Mouse (Mus musculus): ENCODE data around the gene Tspan14. TPM values are rescaled to one million over a fixed set of nuclear protein-coding genes. Genes with fewer than 3 reads are reported as not detected.

The Tspan14 gene
- total and polyA plus RNA-seq, 2 experiments: 13.3 to 30.4 TPM

DNA sequence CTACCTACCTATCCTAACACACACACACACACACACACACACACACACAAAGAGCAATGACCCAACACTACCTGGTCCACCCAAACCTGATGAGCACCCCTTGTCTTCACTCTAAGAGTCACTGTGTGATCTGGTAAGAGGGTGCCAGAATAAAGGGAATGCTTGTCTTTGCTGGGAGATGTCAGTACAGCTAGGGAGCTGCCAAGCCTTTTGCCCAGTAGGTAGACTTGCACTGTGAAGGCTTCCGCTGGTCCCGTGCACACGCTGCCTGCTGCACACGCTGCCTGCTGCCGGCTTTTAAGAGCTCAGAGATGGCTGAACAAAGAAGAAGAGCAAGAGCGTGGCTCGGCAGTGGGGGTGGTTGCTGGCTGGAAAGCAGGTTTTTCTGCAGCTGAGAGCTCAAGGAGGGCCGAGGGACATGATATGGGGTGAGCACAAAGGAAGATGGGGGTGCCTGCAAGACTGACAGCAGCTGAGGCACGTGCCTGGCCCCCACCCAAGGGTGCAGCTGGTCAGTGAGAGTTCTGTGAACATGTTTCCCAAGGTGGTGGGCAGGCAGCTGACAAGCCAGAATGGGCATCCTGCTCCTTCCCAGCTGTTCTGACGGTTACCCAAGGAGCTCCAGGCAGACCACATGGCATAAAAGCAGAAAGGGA is 10.9 kb downstream of the Tspan14 start:
- Histone ChIP-seq H3K79me2 (ENCODE audit: control insufficient read depth, insufficient read depth, low read length) (peaks cover 42% of the 10 kb centered on the region), H3K4me1 (ENCODE audit: control insufficient read depth, insufficient read depth, low read length) (peaks cover 15% of the 10 kb centered on the region), H3K27me3 (ENCODE audit: control insufficient read depth, insufficient read depth, low read length) (no peaks in the 10 kb centered on the region), H3K4me3 (ENCODE audit: insufficient read depth, low read depth, low read length) (no peak overlapping the region), H3K36me3 (ENCODE audit: control insufficient read depth, insufficient read depth, low read length) (no peaks in the 10 kb centered on the region), H3K27ac (replicated peaks; ENCODE audit: insufficient read depth, low read depth, low read length) (peak overlapping the region; percentile 4; the same call in 1 of the 2 replicates), H3K9ac (ENCODE audit: low read depth, low read length) (no peak overlapping the region)
- no peak for TF ChIP-seq CTCF (IDR thresholded peaks at IDR 0.05; ENCODE audit: low read depth, low read length)
- no peak for TF ChIP-seq POLR2A (IDR thresholded peaks at IDR 0.05; ENCODE audit: extremely low read depth, insufficient read depth, low read length)
- 69% methylated on average over 10 of the region's 10 CpGs for WGBS
- DNase-seq (ENCODE audit: extremely low read depth, low read depth, low spot score): no peak

DNA sequence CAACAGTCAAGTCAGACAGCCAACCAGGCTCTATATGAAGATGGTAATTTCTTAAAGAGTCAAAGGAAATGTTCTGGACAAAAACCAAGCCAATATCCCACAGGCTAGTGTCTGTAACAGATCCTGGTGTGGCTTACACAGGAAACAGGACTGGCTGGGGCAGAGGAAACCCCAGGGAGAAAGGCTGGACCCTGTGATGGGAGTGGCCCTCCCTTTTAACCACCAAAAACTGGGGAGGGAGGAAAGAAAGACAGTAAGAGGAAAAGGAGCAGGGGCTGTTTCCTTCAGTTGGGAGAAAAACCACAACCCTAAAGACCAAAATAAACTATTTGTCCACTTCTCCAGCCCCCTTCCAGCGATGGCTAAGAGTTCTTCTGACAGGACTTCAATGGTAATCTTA is 11.5 kb downstream of the Tspan14 start:
- Histone ChIP-seq H3K27me3 (ENCODE audit: control insufficient read depth, insufficient read depth, low read length) (no peaks in the 10 kb centered on the region), H3K9ac (ENCODE audit: low read depth, low read length) (no peak overlapping the region), H3K36me3 (ENCODE audit: control insufficient read depth, insufficient read depth, low read length) (no peaks in the 10 kb centered on the region), H3K27ac (replicated peaks; ENCODE audit: insufficient read depth, low read depth, low read length) (no peak overlapping the region), H3K4me1 (ENCODE audit: control insufficient read depth, insufficient read depth, low read length) (peaks cover 18% of the 10 kb centered on the region), H3K4me3 (ENCODE audit: insufficient read depth, low read depth, low read length) (no peak overlapping the region), H3K79me2 (ENCODE audit: control insufficient read depth, insufficient read depth, low read length) (peaks cover 42% of the 10 kb centered on the region)
- no peak for DNase-seq (ENCODE audit: extremely low read depth, low read depth, low spot score)
- 76% methylated on average over 1 of the region's 1 CpGs for WGBS
- TF ChIP-seq CTCF (IDR thresholded peaks at IDR 0.05; ENCODE audit: low read depth, low read length) (no peak), POLR2A (IDR thresholded peaks at IDR 0.05; ENCODE audit: extremely low read depth, insufficient read depth, low read length) (no peak)

- Histone ChIP-seq H3K79me2 (ENCODE audit: control insufficient read depth, insufficient read depth, low read length) (peaks cover 44% of the 10 kb centered on the region), H3K27me3 (ENCODE audit: control insufficient read depth, insufficient read depth, low read length) (no peaks in the 10 kb centered on the region), H3K27ac (replicated peaks; ENCODE audit: insufficient read depth, low read depth, low read length) (no peak overlapping the region), H3K4me3 (ENCODE audit: insufficient read depth, low read depth, low read length) (no peak overlapping the region), H3K4me1 (ENCODE audit: control insufficient read depth, insufficient read depth, low read length) (peaks cover 27% of the 10 kb centered on the region), H3K36me3 (ENCODE audit: control insufficient read depth, insufficient read depth, low read length) (no peaks in the 10 kb centered on the region), H3K9ac (ENCODE audit: low read depth, low read length) (no peak overlapping the region)
- no peak for DNase-seq (ENCODE audit: extremely low read depth, low read depth, low spot score)
- TF ChIP-seq POLR2A (IDR thresholded peaks at IDR 0.05; ENCODE audit: extremely low read depth, insufficient read depth, low read length): no peak
- TF ChIP-seq CTCF (IDR thresholded peaks at IDR 0.05; ENCODE audit: low read depth, low read length): no peak
- WGBS: 93% methylated on average over 5 of the region's 5 CpGs
These were observed 13.2 kb downstream of the Tspan14 start for GRCm38 (mm10) chr14:40953381-40953780.

DNA sequence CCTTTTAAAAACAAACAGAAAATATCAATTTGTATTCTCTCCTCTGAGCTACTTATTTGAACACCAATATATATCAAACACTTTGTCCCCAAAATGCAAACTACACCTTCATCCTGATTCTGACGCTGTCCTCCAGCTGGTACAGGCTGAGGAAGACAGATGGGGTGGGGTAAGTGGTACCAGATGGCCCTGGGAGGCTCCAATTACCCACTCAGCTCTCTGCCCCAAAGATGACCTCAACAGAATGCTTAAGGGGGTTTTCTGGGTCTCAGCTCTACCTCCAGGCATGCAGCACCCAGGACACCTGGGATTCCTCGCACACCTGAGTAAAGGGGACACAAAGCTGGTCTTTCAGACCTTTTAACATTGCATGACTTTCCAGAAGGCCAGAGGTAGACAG is 13.9 kb downstream of the Tspan14 start:
- TF ChIP-seq POLR2A (IDR thresholded peaks at IDR 0.05; ENCODE audit: extremely low read depth, insufficient read depth, low read length) (no peak), CTCF (IDR thresholded peaks at IDR 0.05; ENCODE audit: low read depth, low read length) (no peak)
- H3K36me3 ChIP-seq (ENCODE audit: control insufficient read depth, insufficient read depth, low read length): no peaks in the 10 kb centered on the region
- H3K4me1 ChIP-seq (ENCODE audit: control insufficient read depth, insufficient read depth, low read length): peaks cover 30% of the 10 kb centered on the region
- no peak for DNase-seq (ENCODE audit: extremely low read depth, low read depth, low spot score)
- H3K79me2 ChIP-seq (ENCODE audit: control insufficient read depth, insufficient read depth, low read length): peaks cover 40% of the 10 kb centered on the region
- 96% methylated on average over 2 of the region's 2 CpGs for WGBS
- H3K4me3 ChIP-seq (ENCODE audit: insufficient read depth, low read depth, low read length): no peak overlapping the region
- no peak overlapping the region for H3K9ac ChIP-seq (ENCODE audit: low read depth, low read length)
- no peaks in the 10 kb centered on the region for H3K27me3 ChIP-seq (ENCODE audit: control insufficient read depth, insufficient read depth, low read length)
- H3K27ac ChIP-seq (replicated peaks; ENCODE audit: insufficient read depth, low read depth, low read length): no peak overlapping the region

GRCm38 (mm10) chr14:40952301-40952700 is 14.3 kb downstream of the Tspan14 start:
- Histone ChIP-seq H3K27me3 (ENCODE audit: control insufficient read depth, insufficient read depth, low read length) (no peaks in the 10 kb centered on the region), H3K4me3 (ENCODE audit: insufficient read depth, low read depth, low read length) (no peak overlapping the region), H3K9ac (ENCODE audit: low read depth, low read length) (no peak overlapping the region), H3K4me1 (ENCODE audit: control insufficient read depth, insufficient read depth, low read length) (peaks cover 30% of the 10 kb centered on the region), H3K27ac (replicated peaks; ENCODE audit: insufficient read depth, low read depth, low read length) (no peak overlapping the region), H3K79me2 (ENCODE audit: control insufficient read depth, insufficient read depth, low read length) (peaks cover 40% of the 10 kb centered on the region), H3K36me3 (ENCODE audit: control insufficient read depth, insufficient read depth, low read length) (no peaks in the 10 kb centered on the region)
- no peak for DNase-seq (ENCODE audit: extremely low read depth, low read depth, low spot score)
- 84% methylated on average over 3 of the region's 3 CpGs for WGBS
- TF ChIP-seq POLR2A (IDR thresholded peaks at IDR 0.05; ENCODE audit: extremely low read depth, insufficient read depth, low read length) (no peak), CTCF (IDR thresholded peaks at IDR 0.05; ENCODE audit: low read depth, low read length) (no peak)
